Mouse (Mus musculus) heart, postnatal 0 days (tissue): ENCODE data around the gene Rabgap1l. TPM values are rescaled to one million over a fixed set of nuclear protein-coding genes. Genes with fewer than 3 reads are reported as not detected.

ENCODE experiments used
- ATAC-seq: fragments of 200-750 bp; cut with Nextera tagmentation; 2 replicates; pipeline ENCODE4 v1.8.0; 2017; ENCODE audit warnings: low read depth, moderate number of reproducible peaks, moderate library complexity; ENCODE audit not compliant: insufficient read depth
- DNase-seq: peaks from one replicate; pipeline ENCODE4 v3.0.0-alpha.2; 2016; ENCODE audit warnings: low spot score
- H3K27ac ChIP-seq: fragments of 300-500 bp; sonication (generic); 2 replicates; pipeline ENCODE4 v1.5.1; 2014; ENCODE audit warnings: low read depth, mild to moderate bottlenecking
- H3K27me3 ChIP-seq: fragments of 300-500 bp; sonication (generic); 2 replicates; pipeline ENCODE4 v1.6.1; 2014; ENCODE audit warnings: low read length, mixed read lengths; ENCODE audit not compliant: control insufficient read depth, insufficient read depth
- H3K36me3 ChIP-seq: fragments of 300-500 bp; sonication (generic); replicated peaks from 2 replicates; pipeline ENCODE4 v1.6.1; 2014; ENCODE audit warnings: low read length, mixed read lengths; ENCODE audit not compliant: control insufficient read depth, insufficient read depth
- H3K4me1 ChIP-seq: fragments of 300-500 bp; sonication (generic); 2 replicates; pipeline ENCODE4 v1.6.1; 2014; ENCODE audit warnings: antibody characterized with exemption; ENCODE audit not compliant: control insufficient read depth, insufficient read depth
- H3K4me2 ChIP-seq: fragments of 300-500 bp; sonication (generic); 2 replicates; pipeline ENCODE4 v1.6.1; 2014; ENCODE audit warnings: low read depth, mild to moderate bottlenecking, low read length, moderate library complexity
- H3K4me3 ChIP-seq: fragments of 300-500 bp; sonication (generic); 2 replicates; pipeline ENCODE4 v1.5.1; 2014; ENCODE audit warnings: low read depth, low read length
- H3K9ac ChIP-seq: fragments of 300-500 bp; sonication (generic); replicated peaks from 2 replicates; pipeline ENCODE4 v1.6.1; 2014; ENCODE audit warnings: low read depth, low read length, mixed read lengths
- H3K9me3 ChIP-seq: fragments of 300-500 bp; sonication (generic); replicated peaks from 2 replicates; pipeline ENCODE4 v1.6.1; 2016; ENCODE audit warnings: low read length; ENCODE audit not compliant: control insufficient read depth
- CTCF ChIP-seq: IDR thresholded peaks from 2 replicates; pipeline ENCODE4 v1.5.1; 2016; ENCODE audit warnings: antibody characterized with exemption, control low read depth, low read depth
- EP300 ChIP-seq: IDR thresholded peaks from 2 replicates; pipeline ENCODE4 v1.6.1; 2016; ENCODE audit warnings: antibody characterized with exemption, low read depth
- WGBS: fragments of 180-500 bp; shearing (Covaris S2); extraction: QIAGEN DNeasy Blood & Tissue Kit; methylation state at CpG from one replicate; pipeline ENCODE4 v1.1.7; 2014; 5-methylcytosine and 5-hydroxymethylcytosine counted together
- polyA plus RNA-seq: library from polyadenylated mRNA; unstranded; fragments of >200 nt; fragmentation: Nextera tagmentation; extraction: Ambion mirVana; gene quantifications from 2 replicates; pipeline ENCODE4 v1.2.1, GENCODE M21; 2015
- total RNA-seq: library from RNA; depleted of rRNA; stranded (reverse); fragments of >200 nt; gene quantifications from 2 replicates; pipeline ENCODE4 v1.2.3, GENCODE M21; 2014; ENCODE audit warnings: low replicate concordance

Gene Rabgap1l
- total and polyA plus RNA-seq, 2 experiments from 2014 or later: 71.4 to 123 TPM

DNA sequence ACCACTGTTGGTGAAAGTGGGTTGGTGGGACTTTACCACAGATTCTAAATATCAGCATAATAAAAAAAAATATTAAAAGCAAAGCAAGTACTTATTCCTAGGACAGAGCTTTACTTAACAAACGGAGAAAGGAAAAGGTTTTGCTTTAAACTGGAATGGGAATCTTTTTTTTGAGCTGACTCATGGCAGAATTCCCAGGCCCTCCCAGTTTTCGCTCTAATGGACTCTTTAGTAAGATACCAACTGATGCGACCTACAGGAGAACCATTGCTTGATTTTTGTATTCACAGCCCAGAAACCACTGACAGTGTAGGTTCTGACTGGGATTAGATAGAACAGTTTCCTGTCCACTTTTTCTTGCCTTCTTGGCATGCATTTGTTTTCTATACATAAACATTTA is 582.4 kb downstream of the Rabgap1l start:
- no peaks in the 10 kb centered on the region for H3K27me3 ChIP-seq
- H3K27ac ChIP-seq: no peak overlapping the region
- no peak overlapping the region for H3K4me3 ChIP-seq
- H3K36me3 ChIP-seq: peaks cover 28% of the 10 kb centered on the region
- 48% methylated on average over 3 of the region's 3 CpGs for WGBS
- DNase-seq: no peak
- H3K9ac ChIP-seq: 0 out of 2 replicates have a peak overlapping the region, but pooled peaks have one; percentile 11
- H3K4me1 ChIP-seq: peaks cover 16% of the 10 kb centered on the region
- no peak for ATAC-seq
- no peak for TF ChIP-seq CTCF
- no peak for TF ChIP-seq EP300
- H3K4me2 ChIP-seq: no peak overlapping the region
- no peaks in the 10 kb centered on the region for H3K9me3 ChIP-seq

DNA sequence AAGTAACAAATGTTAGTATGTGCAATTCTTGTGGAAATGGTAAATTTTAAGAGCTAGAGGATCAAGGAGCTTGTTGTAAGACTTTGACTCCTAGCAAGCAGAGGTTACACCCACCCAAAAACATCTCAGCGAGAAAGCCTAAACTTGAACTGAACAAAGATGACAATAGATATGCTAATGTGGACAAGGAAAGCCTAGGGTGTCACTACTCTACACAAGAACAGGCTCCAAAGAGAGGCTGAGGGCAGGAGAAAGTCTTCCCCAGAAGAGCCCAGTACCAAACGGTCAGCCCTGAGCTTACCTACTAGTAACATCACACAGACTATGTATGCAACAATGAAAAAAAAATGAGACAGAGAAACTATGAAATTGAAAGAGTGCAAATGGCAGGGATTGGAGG is 583.2 kb downstream of the Rabgap1l start:
- Histone ChIP-seq H3K4me2 (no peak overlapping the region), H3K9ac (no peak overlapping the region), H3K4me1 (peaks cover 16% of the 10 kb centered on the region), H3K27me3 (no peaks in the 10 kb centered on the region), H3K36me3 (peaks cover 34% of the 10 kb centered on the region), H3K9me3 (no peaks in the 10 kb centered on the region), H3K4me3 (no peak overlapping the region), H3K27ac (no peak overlapping the region)
- ATAC-seq: no peak
- DNase-seq: no peak
- no peak for TF ChIP-seq CTCF
- no peak for TF ChIP-seq EP300
- WGBS: 85% methylated on average over 2 of the region's 2 CpGs

DNA sequence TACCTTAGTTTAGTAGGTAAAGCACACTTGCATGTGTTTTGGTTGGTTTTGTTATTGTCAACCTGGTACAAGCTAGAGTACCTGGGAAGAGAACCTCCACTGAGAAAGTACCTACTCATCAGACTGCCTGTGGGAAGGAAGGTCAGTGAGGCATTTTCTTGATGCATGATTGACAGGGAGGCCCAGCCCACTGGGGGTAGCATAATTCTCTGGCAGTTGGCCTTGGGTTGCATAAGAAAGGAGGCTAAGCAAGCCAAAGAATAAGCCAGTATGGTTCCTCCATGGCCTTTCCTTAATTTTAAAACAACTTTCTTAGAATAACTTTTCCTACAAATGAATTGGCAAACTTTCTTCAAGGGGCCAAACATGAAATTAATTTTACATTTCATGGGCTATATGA is 587.5 kb downstream of the Rabgap1l start:
- H3K9ac ChIP-seq: no peak overlapping the region
- H3K27me3 ChIP-seq: no peaks in the 10 kb centered on the region
- H3K4me3 ChIP-seq: no peak overlapping the region
- no peak overlapping the region for H3K4me2 ChIP-seq
- H3K27ac ChIP-seq: no peak overlapping the region
- no peak for TF ChIP-seq EP300
- no peak for TF ChIP-seq CTCF
- H3K4me1 ChIP-seq: no peaks in the 10 kb centered on the region
- no peaks in the 10 kb centered on the region for H3K9me3 ChIP-seq
- H3K36me3 ChIP-seq: peaks cover 67% of the 10 kb centered on the region
- ATAC-seq (no peak), DNase-seq (no peak)

- no peak for TF ChIP-seq CTCF
- TF ChIP-seq EP300: no peak
- H3K4me3 ChIP-seq: peak overlapping the region; percentile 85
- no peaks in the 10 kb centered on the region for H3K27me3 ChIP-seq
- peak overlapping the region; percentile 90 for H3K9ac ChIP-seq
- ATAC-seq (peak; percentile 18), DNase-seq (no peak)
- H3K4me1 ChIP-seq: 0 out of 2 replicates have a peak, but pooled peaks cover 4% of the 10 kb centered on the region
- peak overlapping the region; percentile 89 for H3K27ac ChIP-seq
- 0% methylated on average over 13 of the region's 13 CpGs for WGBS
- peaks cover 27% of the 10 kb centered on the region for H3K36me3 ChIP-seq
- peak overlapping the region; percentile 79 for H3K4me2 ChIP-seq
- no peaks in the 10 kb centered on the region for H3K9me3 ChIP-seq
Observed at GRCm38 (mm10) chr1:160195337-160195663, 597.7 kb downstream of the Rabgap1l start.

GRCm38 (mm10) chr1:160194529-160195336 is 598.3 kb downstream of the Rabgap1l start, which contains the start of gene Mrps14:
Gene Mrps14 (plus strand): TSS chr1:160195215.
- Histone ChIP-seq H3K4me3 (peak within 1 kb of the TSS; percentile 85), H3K36me3 (peaks cover 22% of the 10 kb centered on the region), H3K27ac (peak within 1 kb of the TSS; percentile 89), H3K9ac (peak within 1 kb of the TSS; percentile 90), H3K4me1 (0 out of 2 replicates have a peak, but pooled peaks cover 4% of the 10 kb centered on the region), H3K9me3 (no peaks in the 10 kb centered on the region), H3K4me2 (peak within 1 kb of the TSS; percentile 79), H3K27me3 (no peaks in the 10 kb centered on the region)
- DNase-seq: peak; percentile 100
- peak; percentile 99 for ATAC-seq
- TF ChIP-seq CTCF (peak; percentile 89), EP300 (no peak)
- 6% methylated on average over 31 of the region's 31 CpGs for WGBS

DNA sequence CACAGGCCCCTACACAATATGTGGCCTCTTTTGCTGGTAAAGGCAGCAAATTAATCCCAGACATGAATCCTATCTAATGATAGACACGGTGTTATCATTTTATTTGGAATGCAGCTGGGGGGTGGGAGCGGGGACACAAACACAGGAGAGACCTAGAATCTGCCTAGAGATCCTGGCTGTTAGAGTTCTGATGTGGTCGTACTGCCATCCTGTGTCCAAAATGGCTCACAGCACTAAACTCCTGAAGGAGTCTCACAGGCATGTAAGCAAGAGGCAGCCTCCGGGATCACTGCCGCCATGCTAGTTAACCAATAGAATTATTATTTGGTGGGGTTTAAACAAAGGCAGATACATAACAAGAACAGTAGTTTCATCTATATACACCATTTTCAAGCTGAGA is 608.5 kb downstream of the Rabgap1l start:
- H3K4me1 ChIP-seq: no peaks in the 10 kb centered on the region
- H3K27me3 ChIP-seq: no peaks in the 10 kb centered on the region
- WGBS: 11% methylated on average over 5 of the region's 5 CpGs
- H3K9ac ChIP-seq: no peak overlapping the region
- no peaks in the 10 kb centered on the region for H3K36me3 ChIP-seq
- no peaks in the 10 kb centered on the region for H3K9me3 ChIP-seq
- no peak overlapping the region for H3K4me3 ChIP-seq
- ATAC-seq (no peak), DNase-seq (peak; percentile 46)
- no peak for TF ChIP-seq EP300
- TF ChIP-seq CTCF: peak; percentile 81
- H3K4me2 ChIP-seq: no peak overlapping the region
- H3K27ac ChIP-seq: no peak overlapping the region
